Mouse (Mus musculus) heart, adult 2 months (tissue): Measurements from ENCODE around the gene Pigv. TPM values are rescaled to one million over a fixed set of nuclear protein-coding genes. Genes with fewer than 3 reads are reported as not detected.

Experiments used
- DNase-seq, 2 experiments: peaks; one replicate each; pipeline ENCODE4 v3.0.0; 2021
- H3K27ac ChIP-seq: fragments of 200-600 bp; 2 replicates; pipeline ENCODE4 v1.8.1; 2022
- H3K27me3 ChIP-seq: fragments of 200-500 bp; 2 replicates; pipeline ENCODE4 v1.6.1; 2012; ENCODE audit warnings: mild to moderate bottlenecking, low read length, inconsistent platforms, mixed read lengths; ENCODE audit not compliant: control insufficient read depth, insufficient read depth
- H3K36me3 ChIP-seq: fragments of 200-500 bp; 2 replicates; pipeline ENCODE4 v1.6.1; 2012; ENCODE audit warnings: low read length, inconsistent platforms; ENCODE audit not compliant: control insufficient read depth, insufficient read depth
- H3K4me1 ChIP-seq: fragments of 200-500 bp; 2 replicates; pipeline ENCODE4 v1.6.1; 2011; ENCODE audit warnings: low read length; ENCODE audit not compliant: control insufficient read depth, insufficient read depth
- H3K4me3 ChIP-seq: fragments of 200-600 bp; 2 replicates; pipeline ENCODE4 v1.8.1; 2022
- H3K79me2 ChIP-seq: fragments of 200-500 bp; replicated peaks from 2 replicates; pipeline ENCODE4 v1.6.1; 2012; ENCODE audit warnings: mild to moderate bottlenecking, inconsistent platforms, low read length, moderate library complexity, mixed read lengths; ENCODE audit not compliant: control insufficient read depth, insufficient read depth
- H3K9ac ChIP-seq: fragments of 200-500 bp; 2 replicates; pipeline ENCODE4 v1.6.1; 2012; ENCODE audit warnings: low read depth, mild to moderate bottlenecking, control low read depth, inconsistent platforms, low read length, mixed read lengths
- CTCF ChIP-seq: fragments of 200-600 bp; IDR thresholded peaks from 2 replicates; pipeline ENCODE4 v1.8.1; 2022; ENCODE audit warnings: antibody characterized with exemption, mild to moderate bottlenecking, moderate library complexity
- EP300 ChIP-seq: fragments of 200-500 bp; IDR thresholded peaks from 2 replicates; pipeline ENCODE4 v1.6.1; 2011; ENCODE audit warnings: low read depth, low read length, control low read depth; ENCODE audit not compliant: insufficient read depth
- POLR2A ChIP-seq: fragments of 200-500 bp; IDR thresholded peaks from 2 replicates; pipeline ENCODE4 v1.6.1; 2011; ENCODE audit warnings: mild to moderate bottlenecking, low read depth, low read length, control low read depth; ENCODE audit not compliant: insufficient read depth
- WGBS: fragments of 180-500 bp; shearing (Covaris S2); methylation state at CpG from one replicate; pipeline ENCODE4 v1.1.7; 2018; 5-methylcytosine and 5-hydroxymethylcytosine counted together
- intact Hi-C: fragments of 180-260 bp; cut with DNase I; formaldehyde crosslinking; loops from one replicate; pipeline ENCODE4 v1.15.1; 2025
- polyA plus RNA-seq: library from polyadenylated mRNA; depleted of rRNA; stranded (reverse); fragments of >200 nt; gene quantifications from 2 replicates; pipeline ENCODE4 v1.2.3, GENCODE M21; 2012
- total RNA-seq, 2 experiments: library from RNA; stranded (reverse); gene quantifications; 2 replicates each; pipeline ENCODE4 v1.2.3; 2021

Pigv gene
- total and polyA plus RNA-seq, 3 experiments: 9.5 to 12.1 (median 11.7) TPM

DNA sequence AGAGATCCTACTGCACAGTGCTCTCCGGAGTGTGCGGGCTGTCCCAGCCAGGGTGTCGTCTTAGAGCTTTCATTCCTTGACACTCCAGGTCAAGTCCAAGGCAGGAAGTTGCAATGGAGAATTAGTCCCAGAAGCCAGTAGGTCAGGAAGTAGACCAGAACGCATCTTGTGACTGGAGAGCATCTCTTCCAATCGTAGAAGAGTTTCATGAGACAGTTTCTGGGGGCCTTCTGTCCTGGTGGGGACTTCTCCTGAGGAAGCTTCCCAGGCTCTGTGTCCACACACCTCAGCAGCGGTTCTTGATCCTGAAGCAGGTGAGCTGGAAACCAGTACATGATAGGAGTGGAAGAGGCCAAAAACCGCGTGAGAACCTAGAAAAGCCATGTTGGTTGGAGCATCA is 10.0 kb downstream of the Pigv start:
- intact Hi-C loops: no loop called here
- no peak for DNase-seq
- no peaks in the 10 kb centered on the region for H3K27me3 ChIP-seq
- H3K9ac ChIP-seq: no peak overlapping the region
- H3K27ac ChIP-seq: no peak overlapping the region
- peaks cover 11% of the 10 kb centered on the region for H3K4me1 ChIP-seq
- no peak for TF ChIP-seq CTCF
- TF ChIP-seq POLR2A: no peak
- TF ChIP-seq EP300: no peak
- H3K36me3 ChIP-seq: no peaks in the 10 kb centered on the region; the same call in 1 of the 2 replicates
- WGBS: 78% methylated on average over 8 of the region's 8 CpGs
- H3K4me3 ChIP-seq: no peak overlapping the region
- H3K79me2 ChIP-seq: no peaks in the 10 kb centered on the region

DNA sequence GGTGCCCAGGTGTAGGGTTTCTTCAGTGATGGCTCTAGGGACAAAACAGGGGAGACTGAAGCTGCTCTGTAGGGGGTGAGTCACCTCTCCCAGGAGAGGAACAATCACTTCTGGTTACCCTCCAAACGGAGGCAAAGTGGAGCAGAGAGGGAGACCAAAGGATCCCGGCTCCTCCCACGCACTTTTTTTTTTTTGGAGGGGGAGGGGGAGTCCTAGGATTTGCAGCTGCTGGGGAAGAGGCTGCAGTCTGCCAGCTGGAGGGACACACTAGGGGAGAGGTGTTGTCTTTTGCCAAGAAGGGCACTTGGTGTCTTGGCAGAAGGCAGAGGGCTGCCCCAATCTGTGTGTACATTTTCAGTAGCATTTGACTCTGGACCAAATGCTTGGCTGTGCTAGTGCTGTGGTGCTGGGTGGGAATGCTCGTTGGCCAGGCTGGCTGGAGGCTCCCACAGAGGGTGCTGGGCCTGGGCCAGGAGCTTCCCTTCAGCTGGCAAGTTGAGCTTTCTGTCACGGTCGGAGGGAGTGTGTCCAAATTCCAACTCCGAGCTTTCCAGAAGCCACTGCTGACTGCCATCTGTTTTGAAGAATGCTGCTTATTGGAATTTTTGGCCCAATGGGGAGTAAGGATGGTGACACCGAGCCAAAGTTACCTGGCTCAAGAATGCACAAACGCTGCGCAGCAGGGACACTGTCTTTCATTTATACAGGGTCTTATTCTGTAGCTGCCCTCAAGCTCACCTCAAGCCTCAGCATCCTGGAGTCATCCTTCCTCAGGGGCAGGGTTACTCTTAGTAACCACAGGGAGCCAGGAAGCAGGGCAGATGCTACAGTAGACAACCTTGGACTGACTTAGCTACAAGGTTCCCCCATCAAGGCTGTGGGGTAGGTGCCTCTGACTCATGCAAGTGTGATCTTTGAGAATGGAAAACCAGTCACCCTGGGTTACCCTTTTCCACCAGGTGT is 12.0 kb downstream of the Pigv start:
- Histone ChIP-seq H3K4me3 (peak overlapping the region; percentile 47), H3K36me3 (no peaks in the 10 kb centered on the region; the same call in 1 of the 2 replicates), H3K79me2 (no peaks in the 10 kb centered on the region), H3K27me3 (no peaks in the 10 kb centered on the region), H3K4me1 (peaks cover 11% of the 10 kb centered on the region), H3K9ac (peak overlapping the region; percentile 46), H3K27ac (peak overlapping the region; percentile 89)
- 3% methylated on average over 10 of the region's 10 CpGs for WGBS
- peak; percentile 84 to 89 for DNase-seq
- TF ChIP-seq EP300: 0 out of 2 replicates have a peak, but pooled peaks have one; percentile 12
- TF ChIP-seq CTCF: no peak
- TF ChIP-seq POLR2A: peak; percentile 41
- intact Hi-C loops: no loop called here

DNA sequence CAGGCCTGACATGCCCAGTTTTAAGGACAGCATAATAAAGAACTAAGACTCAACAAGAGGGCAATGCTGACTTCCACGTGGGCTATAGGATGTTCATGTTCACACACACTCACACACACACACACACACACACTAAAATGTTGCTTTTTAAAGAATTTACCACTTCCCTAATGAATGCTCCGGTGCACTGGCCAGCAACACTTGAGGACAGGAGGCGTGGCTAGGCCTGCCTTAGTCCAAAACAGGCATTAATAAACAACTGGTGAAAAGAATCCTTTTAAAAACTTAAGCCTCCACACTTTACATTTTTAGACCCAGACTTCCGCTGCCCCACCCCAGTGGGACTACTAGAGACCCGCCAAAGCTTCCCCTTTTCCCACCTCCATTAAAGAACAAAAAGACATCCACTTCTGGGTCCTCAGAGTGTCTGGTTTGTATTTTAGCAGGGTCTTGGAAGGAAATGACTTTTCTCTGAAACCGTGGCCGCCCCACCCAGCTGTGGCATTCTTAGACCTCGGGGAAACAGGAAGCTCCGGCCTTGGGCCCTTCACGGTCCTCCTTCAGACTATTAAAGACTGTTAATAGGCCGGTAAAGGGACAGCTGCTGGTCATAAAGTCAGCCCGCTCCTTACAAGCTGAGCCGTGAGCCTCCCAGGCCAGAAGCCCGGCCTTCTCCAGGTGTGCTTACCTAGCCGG is 12.8 kb downstream of the Pigv start:
- TF ChIP-seq CTCF (no peak), EP300 (no peak), POLR2A (no peak)
- Histone ChIP-seq H3K27ac (peak overlapping the region; percentile 89), H3K36me3 (no peaks in the 10 kb centered on the region; the same call in 1 of the 2 replicates), H3K9ac (peak overlapping the region; percentile 46), H3K79me2 (no peaks in the 10 kb centered on the region), H3K27me3 (no peaks in the 10 kb centered on the region), H3K4me1 (peaks cover 11% of the 10 kb centered on the region), H3K4me3 (peak overlapping the region; percentile 47)
- intact Hi-C loops: no loop called here
- WGBS: 9% methylated on average over 15 of the region's 15 CpGs
- DNase-seq: peak; percentile 77 to 82

DNA sequence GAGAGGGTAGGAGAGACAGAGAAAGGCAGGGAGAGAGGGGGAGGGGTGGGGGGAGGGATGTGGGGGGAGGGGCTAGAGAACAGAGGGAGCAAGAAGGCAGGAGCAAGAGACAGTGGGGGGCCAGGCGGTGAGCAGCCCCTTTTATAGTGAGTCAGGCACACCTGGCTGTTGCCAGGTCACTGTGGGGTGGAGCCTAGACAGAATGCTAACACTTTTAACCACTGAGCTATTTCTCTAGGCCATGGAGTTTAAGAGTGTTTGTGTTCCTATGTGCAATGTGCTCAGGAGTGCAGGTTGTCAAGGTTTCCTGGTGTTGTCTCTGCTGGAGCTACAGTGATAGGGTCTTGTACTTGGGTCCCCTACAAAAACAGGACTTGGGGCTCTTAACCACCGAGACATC is 13.7 kb downstream of the Pigv start:
- no peaks in the 10 kb centered on the region; the same call in 1 of the 2 replicates for H3K36me3 ChIP-seq
- H3K4me1 ChIP-seq: peaks cover 11% of the 10 kb centered on the region
- H3K27me3 ChIP-seq: no peaks in the 10 kb centered on the region
- no peak for DNase-seq
- H3K27ac ChIP-seq: peak overlapping the region; percentile 89
- 74% methylated on average over 2 of the region's 2 CpGs for WGBS
- intact Hi-C loops: no loop called here
- H3K4me3 ChIP-seq: no peak overlapping the region
- TF ChIP-seq CTCF (no peak), POLR2A (no peak), EP300 (no peak)
- no peak overlapping the region for H3K9ac ChIP-seq
- no peaks in the 10 kb centered on the region for H3K79me2 ChIP-seq

DNA sequence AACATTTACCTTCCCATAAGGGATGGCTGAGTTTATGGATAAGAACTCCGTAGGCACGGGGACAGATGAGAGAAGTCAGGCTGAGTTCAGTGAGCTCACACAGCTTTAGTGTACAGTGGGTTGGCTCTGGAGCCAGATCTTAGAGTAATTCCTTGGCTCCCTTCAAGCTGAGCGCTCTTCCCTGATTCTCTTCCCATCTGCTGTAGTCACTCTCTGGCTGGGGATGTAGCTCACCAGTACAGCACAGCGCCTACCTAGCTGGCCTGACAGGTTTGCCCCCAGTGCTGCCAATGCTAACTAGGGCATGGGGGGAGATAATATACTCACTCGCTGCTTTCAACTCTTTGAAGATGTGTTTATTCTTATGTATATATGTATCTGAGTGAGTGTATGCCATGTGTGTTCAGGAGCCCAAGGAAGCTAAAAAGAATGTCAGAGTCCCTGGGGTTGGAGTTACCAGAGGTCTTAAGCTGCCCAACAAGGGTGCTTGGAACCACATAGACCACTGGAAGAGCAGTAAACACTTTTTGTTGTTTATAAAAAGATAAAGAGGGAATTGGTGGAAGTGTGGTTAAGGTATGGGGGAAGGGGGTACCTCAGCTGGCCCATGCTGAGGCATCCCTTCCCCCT is 14.5 kb downstream of the Pigv start:
- WGBS: 65% methylated on average over 5 of the region's 5 CpGs
- no peak overlapping the region for H3K9ac ChIP-seq

More for the DNA sequence above, 14.5 kb downstream of the Pigv start:
- intact Hi-C loops: no loop called here
- peaks cover 11% of the 10 kb centered on the region for H3K4me1 ChIP-seq
- no peaks in the 10 kb centered on the region for H3K27me3 ChIP-seq
- no peak for DNase-seq
- no peak for TF ChIP-seq CTCF
- H3K27ac ChIP-seq: no peak overlapping the region
- no peaks in the 10 kb centered on the region; the same call in 1 of the 2 replicates for H3K36me3 ChIP-seq
- H3K4me3 ChIP-seq: no peak overlapping the region
- H3K79me2 ChIP-seq: no peaks in the 10 kb centered on the region
